Mouse (Mus musculus) bone marrow, adult 2 months (tissue): ENCODE results near the gene Ncapg2. TPM values are rescaled to one million over a fixed set of nuclear protein-coding genes. Genes with fewer than 3 reads are reported as not detected.

Experiments used
- H3K27ac ChIP-seq: fragments of 200-500 bp; 2 replicates; pipeline ENCODE4 v1.5.1; 2012; ENCODE audit warnings: low read depth, mild to moderate bottlenecking, control low read depth, inconsistent platforms, low read length; ENCODE audit not compliant: control insufficient read depth, poor library complexity, insufficient read depth
- H3K4me1 ChIP-seq: fragments of 200-500 bp; 2 replicates; pipeline ENCODE4 v1.6.1; 2011; ENCODE audit warnings: low read length; ENCODE audit not compliant: control insufficient read depth, insufficient read depth
- H3K4me3 ChIP-seq: fragments of 200-500 bp; replicated peaks from 2 replicates; pipeline ENCODE3; 2011; ENCODE audit warnings: mild to moderate bottlenecking, low read depth, low read length, control low read depth; ENCODE audit not compliant: control insufficient read depth
- CTCF ChIP-seq: fragments of 200-500 bp; IDR thresholded peaks from 2 replicates; pipeline ENCODE4 v1.5.1; 2011; ENCODE audit warnings: low read length, control low read depth; ENCODE audit not compliant: control insufficient read depth, insufficient read depth
- POLR2A ChIP-seq: fragments of 200-500 bp; IDR thresholded peaks from 2 replicates; pipeline ENCODE4 v1.6.1; 2011; ENCODE audit warnings: low read depth, mild to moderate bottlenecking, control low read depth, low read length, borderline replicate concordance; ENCODE audit not compliant: control insufficient read depth
- WGBS: fragments of 180-500 bp; shearing (Covaris S2); methylation state at CpG from one replicate; pipeline ENCODE4 v1.1.7; 2018; 5-methylcytosine and 5-hydroxymethylcytosine counted together
- polyA plus RNA-seq: library from polyadenylated mRNA; stranded (reverse); fragments of >200 nt; gene quantifications from 2 replicates; pipeline ENCODE4 v1.2.4, GENCODE M21; 2011; ENCODE audit warnings: low replicate concordance; ENCODE audit not compliant: missing spikeins, insufficient read depth, insufficient read length

The Ncapg2 gene
- polyA plus RNA-seq, 1 experiment = 57.5 TPM

DNA sequence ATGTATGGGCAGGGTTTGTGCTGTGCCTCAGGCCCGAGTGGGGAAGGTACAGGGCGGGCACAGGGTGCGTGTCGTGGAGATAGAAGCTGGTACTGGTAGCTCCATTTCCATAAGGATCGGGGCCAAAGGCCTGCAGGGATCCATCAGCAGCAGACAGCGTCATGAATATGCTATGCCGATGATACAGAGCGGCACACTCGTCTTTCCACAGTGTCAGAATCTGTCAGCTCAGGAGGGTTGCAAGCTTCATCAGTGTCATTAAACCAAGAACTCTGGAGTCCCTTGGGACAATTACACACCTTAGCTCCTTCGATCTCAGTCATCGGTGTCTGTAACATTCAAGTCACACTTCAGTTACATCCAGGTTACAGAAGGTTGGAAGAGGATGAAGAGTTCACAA, 95.5 kb downstream of the Ncapg2 start:
- Histone ChIP-seq H3K4me3 (no peak overlapping the region), H3K4me1 (no peaks in the 10 kb centered on the region), H3K27ac (no peak overlapping the region)
- 83% methylated on average over 11 of the region's 11 CpGs for WGBS
- TF ChIP-seq CTCF = no peak
- no peak for TF ChIP-seq POLR2A

DNA sequence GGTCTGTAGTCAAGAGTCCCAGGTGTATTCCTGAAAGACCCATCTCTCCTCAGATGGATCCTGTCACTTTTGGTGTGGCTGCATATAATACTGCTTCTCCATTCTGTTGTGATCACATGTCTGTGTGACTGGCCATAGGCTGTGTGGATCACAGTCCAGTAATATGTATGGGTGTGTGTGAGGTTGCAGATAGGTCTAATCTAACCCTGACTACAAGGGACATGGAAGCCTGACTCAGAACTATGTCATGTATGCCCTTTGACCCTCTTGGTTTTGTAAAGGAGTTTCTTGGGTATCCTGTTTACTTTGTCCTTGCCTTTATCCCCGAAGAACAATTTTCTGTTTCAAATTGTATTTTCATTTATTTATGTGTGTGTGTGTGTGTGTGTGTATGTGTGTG, 107.3 kb downstream of the Ncapg2 start:
- TF ChIP-seq CTCF (no peak), POLR2A (no peak)
- H3K27ac ChIP-seq = no peak overlapping the region
- WGBS = 69% methylated on average over 1 of the region's 1 CpGs
- H3K4me1 ChIP-seq = no peaks in the 10 kb centered on the region
- no peak overlapping the region for H3K4me3 ChIP-seq

Other genes starting within 250 kb of the Ncapg2 start
- 5.2 and 6.3 TPM in 2 replicates for gene Wdr60, start 142.4 kb upstream of the Ncapg2 start, polyA plus RNA-seq
- not detected in 2 replicates for gene Gm11027, start 130.0 kb upstream of the Ncapg2 start, polyA plus RNA-seq
- 13.0 and 15.1 TPM in 2 replicates for gene Esyt2, start 124.2 kb upstream of the Ncapg2 start, polyA plus RNA-seq
- 0.35 TPM in 1 of 2 replicates, not detected in the other for gene Ptprn2, start 80.3 kb downstream of the Ncapg2 start, polyA plus RNA-seq